Mouse (Mus musculus): Measurements from ENCODE around the gene Sgce.

- TF ChIP-seq CTCF (IDR thresholded peaks at IDR 0.05; ENCODE audit: low read depth): no peak
- no peak for TF ChIP-seq EP300 (IDR thresholded peaks at IDR 0.05; ENCODE audit: low read depth)
Measured at GRCm38 (mm10) chr6:4642068-4642467, 104.9 kb downstream of the Sgce start.
